Mouse (Mus musculus) heart, embryonic 14.5 days (tissue): ENCODE data around the gene Ttc33. TPM values are rescaled to one million over a fixed set of nuclear protein-coding genes. Genes with fewer than 3 reads are reported as not detected.

Experiments
- ATAC-seq: fragments of 200-750 bp; cut with Nextera tagmentation; 2 replicates; pipeline ENCODE4 v1.8.0; 2017; ENCODE audit warnings: low read depth, moderate TSS enrichment; ENCODE audit not compliant: insufficient number of reproducible peaks, insufficient read depth, low FRiP score
- H3K27ac ChIP-seq, 2 experiments: fragments of 200-500 bp in 1 of 2; fragments of 300-500 bp in 1 of 2; sonication (generic) in 1 of 2; replicated peaks in 1 of 2; 2 replicates each; pipeline ENCODE4 v1.5.1; 2012 to 2014; ENCODE audit warnings: low read depth in 2 of 2, low read length in 2 of 2, control low read depth in 1 of 2, mild to moderate bottlenecking in 1 of 2, mixed read lengths in 1 of 2; ENCODE audit not compliant: control insufficient read depth in 1 of 2, insufficient read depth in 1 of 2
- H3K27me3 ChIP-seq: fragments of 300-500 bp; sonication (generic); 2 replicates; pipeline ENCODE4 v1.6.1; 2014; ENCODE audit warnings: mild to moderate bottlenecking, low read length, control low read depth; ENCODE audit not compliant: control insufficient read depth, insufficient read depth
- H3K36me3 ChIP-seq: fragments of 300-500 bp; sonication (generic); 2 replicates; pipeline ENCODE4 v1.6.1; 2014; ENCODE audit warnings: mild to moderate bottlenecking, control low read depth, low read length, mixed read lengths; ENCODE audit not compliant: control insufficient read depth, insufficient read depth
- H3K4me1 ChIP-seq, 2 experiments: fragments of 200-500 bp in 1 of 2; fragments of 300-500 bp in 1 of 2; sonication (generic) in 1 of 2; 2 replicates each; pipeline ENCODE4 v1.6.1; 2012 to 2014; ENCODE audit warnings: low read length in 2 of 2, control low read depth in 1 of 2, mixed read lengths in 1 of 2; ENCODE audit not compliant: control insufficient read depth in 2 of 2, insufficient read depth in 2 of 2
- H3K4me2 ChIP-seq: fragments of 300-500 bp; sonication (generic); 2 replicates; pipeline ENCODE4 v1.6.1; 2014; ENCODE audit warnings: mild to moderate bottlenecking, low read length
- H3K4me3 ChIP-seq, 2 experiments: fragments of 200-500 bp in 1 of 2; fragments of 300-500 bp in 1 of 2; sonication (generic) in 1 of 2; 2 replicates each; pipeline ENCODE4 v1.5.1; 2012 to 2014; ENCODE audit warnings: low read length in 2 of 2, mild to moderate bottlenecking in 2 of 2, control low read depth in 1 of 2, low read depth in 1 of 2, moderate library complexity in 1 of 2; ENCODE audit not compliant: control insufficient read depth in 1 of 2, insufficient read depth in 1 of 2
- H3K9ac ChIP-seq: fragments of 300-500 bp; sonication (generic); 2 replicates; pipeline ENCODE4 v1.6.1; 2014; ENCODE audit warnings: mild to moderate bottlenecking, low read length
- H3K9me3 ChIP-seq: fragments of 300-500 bp; sonication (generic); 2 replicates; pipeline ENCODE4 v1.6.1; 2016; ENCODE audit warnings: low read length, control low read depth; ENCODE audit not compliant: control insufficient read depth
- WGBS: fragments of 180-500 bp; shearing (Covaris S2); extraction: QIAGEN DNeasy Blood & Tissue Kit; methylation state at CpG from one replicate; pipeline ENCODE4 v1.1.7; 2014; 5-methylcytosine and 5-hydroxymethylcytosine counted together
- polyA plus RNA-seq: library from polyadenylated mRNA; unstranded; fragments of >200 nt; fragmentation: Nextera tagmentation; extraction: Ambion mirVana; gene quantifications from 2 replicates; pipeline ENCODE4 v1.2.1, GENCODE M21; 2014

Ttc33 gene
- polyA plus RNA-seq, 1 experiment from 2014 or later = 39.7 TPM

DNA sequence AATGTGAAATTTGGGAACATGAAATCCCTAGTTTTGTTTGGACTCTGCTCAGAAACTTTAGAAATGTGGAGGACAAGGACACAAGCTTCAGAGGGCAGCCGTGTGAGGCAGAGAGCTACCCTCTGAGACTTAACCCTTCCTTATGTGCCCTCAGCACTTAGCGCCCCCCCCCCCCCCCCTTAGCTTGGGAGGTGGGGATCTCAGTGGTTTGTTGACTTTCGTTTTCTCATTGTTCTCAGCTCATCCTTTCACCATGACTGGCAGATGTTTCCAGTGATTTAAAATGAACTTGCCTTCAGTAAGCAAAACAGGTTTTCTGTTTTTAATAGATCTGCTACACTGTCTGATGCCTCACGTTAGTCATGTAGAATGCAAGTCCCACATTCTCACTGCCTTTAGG lies 1.8 kb downstream of the Ttc33 start:
- no peak overlapping the region for H3K4me3 ChIP-seq
- ATAC-seq = no peak

DNA sequence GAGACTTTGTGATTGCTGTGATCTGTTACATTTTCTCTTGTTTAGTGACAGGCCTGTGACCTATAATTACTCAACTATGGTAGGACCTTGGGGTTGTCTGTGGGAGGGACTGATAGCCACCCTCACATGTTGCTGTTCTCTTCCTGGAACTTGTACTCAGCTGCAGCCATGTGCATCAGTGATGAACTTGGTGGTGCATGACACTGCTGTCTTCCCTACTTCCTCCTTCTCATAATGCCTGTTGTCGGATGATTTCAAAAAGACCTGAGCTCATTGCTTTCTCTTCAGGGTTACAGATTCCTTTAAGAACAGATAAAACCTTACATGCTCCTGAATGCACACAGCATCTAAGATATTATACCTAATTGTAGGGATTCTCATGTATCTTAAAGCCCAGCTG lies 2.7 kb downstream of the Ttc33 start:
- no peak overlapping the region for H3K9ac ChIP-seq
- peaks cover 0 to 17% of the 10 kb centered on the region in 2 experiments; a peak in 2 of 4 replicates for H3K4me1 ChIP-seq
- H3K27me3 ChIP-seq = no peaks in the 10 kb centered on the region
- H3K27ac ChIP-seq = no peak overlapping the region
- 83% methylated on average over 1 of the region's 1 CpGs for WGBS
- H3K4me3 ChIP-seq = no peak overlapping the region
- H3K4me2 ChIP-seq = no peak overlapping the region
- ATAC-seq = no peak
- no peaks in the 10 kb centered on the region for H3K9me3 ChIP-seq
- H3K36me3 ChIP-seq = peaks cover 28% of the 10 kb centered on the region

More for the DNA sequence above, 1.8 kb downstream of the Ttc33 start:
- Histone ChIP-seq H3K27ac (no peak overlapping the region), H3K36me3 (peaks cover 29% of the 10 kb centered on the region), H3K9me3 (no peaks in the 10 kb centered on the region), H3K27me3 (no peaks in the 10 kb centered on the region), H3K4me1 (peaks cover 0 to 13% of the 10 kb centered on the region in 2 experiments; a peak in 2 of 4 replicates), H3K4me2 (no peak overlapping the region), H3K9ac (no peak overlapping the region)
- 49% methylated on average over 4 of the region's 4 CpGs for WGBS

DNA sequence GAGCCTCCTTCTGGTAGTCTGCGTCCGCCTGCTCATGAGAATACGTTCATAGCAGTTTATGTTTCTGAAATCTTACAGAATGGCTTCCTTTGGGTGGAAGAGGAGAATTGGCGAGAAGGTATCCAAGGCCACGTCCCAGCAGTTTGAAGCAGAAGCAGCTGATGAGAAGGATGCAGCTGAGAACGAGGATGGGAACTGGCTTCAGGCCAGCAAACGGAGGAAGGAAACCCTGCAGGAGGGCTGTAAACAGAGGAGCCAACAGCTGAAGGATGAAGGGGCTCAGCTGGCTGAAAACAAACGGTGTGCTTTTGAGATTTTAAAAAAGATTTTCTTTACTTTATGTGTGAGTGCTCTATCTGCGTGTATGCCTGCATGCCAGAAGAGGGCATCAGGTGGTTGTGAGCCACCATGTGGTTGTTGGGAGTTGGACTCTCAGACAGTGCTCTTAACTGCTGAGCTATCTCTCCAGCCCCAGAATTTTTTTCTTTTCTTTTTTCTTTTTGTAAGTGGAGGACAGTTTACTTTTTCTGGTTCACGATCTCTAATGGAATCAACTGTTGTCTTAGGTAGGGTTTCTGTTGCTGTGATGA lies 4.3 kb downstream of the Ttc33 start:
- no peak overlapping the region for H3K27ac ChIP-seq
- 62% methylated on average over 10 of the region's 10 CpGs for WGBS

DNA sequence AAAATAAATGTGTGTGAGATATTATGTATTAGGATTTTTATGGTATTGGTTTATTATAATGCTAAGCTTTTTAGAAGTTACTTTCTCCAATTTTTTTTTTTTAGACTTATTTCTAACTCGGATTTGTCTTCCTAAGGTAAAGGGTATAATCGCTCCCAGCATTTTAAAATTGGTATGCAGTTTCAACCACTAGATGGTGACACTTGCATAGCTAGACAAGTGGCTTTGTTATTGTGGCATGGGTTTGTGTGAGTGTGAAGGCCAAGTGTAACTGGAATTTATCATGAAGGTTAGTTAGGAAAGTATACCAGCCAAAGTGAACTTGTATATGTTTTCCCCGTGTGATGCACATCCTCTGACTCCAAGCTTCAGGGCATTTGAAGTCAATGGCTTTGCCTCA lies 8.5 kb downstream of the Ttc33 start:
- no peaks in the 10 kb centered on the region for H3K9me3 ChIP-seq
- no peak overlapping the region for H3K9ac ChIP-seq
- H3K4me1 ChIP-seq = peaks cover 10 to 32% of the 10 kb centered on the region in 2 experiments
- H3K36me3 ChIP-seq = peaks cover 28% of the 10 kb centered on the region
- 71% methylated on average over 3 of the region's 3 CpGs for WGBS
- H3K27me3 ChIP-seq = no peaks in the 10 kb centered on the region
- no peak overlapping the region for H3K27ac ChIP-seq
- ATAC-seq = no peak
- no peak overlapping the region for H3K4me2 ChIP-seq
- no peak overlapping the region for H3K4me3 ChIP-seq

More for the DNA sequence above, 4.3 kb downstream of the Ttc33 start:
- peaks cover 28% of the 10 kb centered on the region for H3K36me3 ChIP-seq
- no peak overlapping the region for H3K4me2 ChIP-seq
- H3K27me3 ChIP-seq = no peaks in the 10 kb centered on the region
- peaks cover 0 to 16% of the 10 kb centered on the region in 2 experiments; a peak in 2 of 4 replicates for H3K4me1 ChIP-seq
- H3K9ac ChIP-seq = no peak overlapping the region
- no peak for ATAC-seq
- H3K4me3 ChIP-seq = no peak overlapping the region
- no peaks in the 10 kb centered on the region for H3K9me3 ChIP-seq

DNA sequence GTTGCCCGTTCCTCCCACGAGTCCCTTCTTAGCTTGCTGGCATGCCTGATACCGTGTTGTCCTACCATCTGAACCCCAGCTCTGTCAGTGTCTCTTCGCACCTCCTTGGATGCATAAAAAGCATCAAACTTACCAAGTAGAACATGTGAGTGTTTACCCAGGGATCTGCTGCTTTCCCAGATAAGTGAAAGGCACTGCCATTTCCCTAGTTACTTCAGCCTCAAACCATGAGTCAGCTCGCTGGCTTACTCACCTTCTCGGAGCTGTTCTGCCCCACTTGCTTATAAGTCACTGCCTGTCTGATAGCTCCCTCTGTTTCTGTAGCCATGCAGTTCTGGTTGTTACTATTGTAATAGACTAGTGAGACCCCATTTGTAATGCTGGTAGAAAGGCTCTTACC lies 9.1 kb downstream of the Ttc33 start:
- H3K36me3 ChIP-seq = peaks cover 28% of the 10 kb centered on the region
- ATAC-seq = no peak
- H3K4me3 ChIP-seq = no peak overlapping the region
- H3K9me3 ChIP-seq = no peaks in the 10 kb centered on the region
- 63% methylated on average over 6 of the region's 6 CpGs for WGBS
- H3K27me3 ChIP-seq = no peaks in the 10 kb centered on the region
- H3K4me2 ChIP-seq = no peak overlapping the region
- peak overlapping the region in 1 of 2 experiments; percentile 24; a peak in 1 of 4 replicates for H3K27ac ChIP-seq
- no peak overlapping the region for H3K9ac ChIP-seq
- H3K4me1 ChIP-seq = peaks cover 10 to 32% of the 10 kb centered on the region in 2 experiments

DNA sequence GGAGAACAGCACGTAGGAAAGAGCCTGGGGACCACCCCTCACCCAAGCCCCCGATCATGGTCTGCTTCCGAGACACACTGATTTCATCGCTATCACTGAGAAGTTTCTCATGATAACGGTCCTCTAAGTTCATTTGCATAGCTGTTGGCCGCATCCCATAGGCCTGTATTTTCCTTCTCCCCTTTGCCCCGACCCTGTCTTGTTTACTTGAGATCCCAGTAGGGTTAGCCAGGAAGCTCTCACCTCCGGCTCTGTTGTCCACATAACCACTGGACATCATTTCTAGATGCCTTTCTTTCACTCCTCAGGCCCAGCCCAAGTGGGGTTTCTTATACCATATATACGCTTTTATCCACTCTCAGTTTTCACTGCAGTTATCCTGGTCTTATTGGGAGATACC lies 9.6 kb downstream of the Ttc33 start:
- no peak overlapping the region; a peak in 1 of 4 replicates for H3K27ac ChIP-seq
- no peak for ATAC-seq

DNA sequence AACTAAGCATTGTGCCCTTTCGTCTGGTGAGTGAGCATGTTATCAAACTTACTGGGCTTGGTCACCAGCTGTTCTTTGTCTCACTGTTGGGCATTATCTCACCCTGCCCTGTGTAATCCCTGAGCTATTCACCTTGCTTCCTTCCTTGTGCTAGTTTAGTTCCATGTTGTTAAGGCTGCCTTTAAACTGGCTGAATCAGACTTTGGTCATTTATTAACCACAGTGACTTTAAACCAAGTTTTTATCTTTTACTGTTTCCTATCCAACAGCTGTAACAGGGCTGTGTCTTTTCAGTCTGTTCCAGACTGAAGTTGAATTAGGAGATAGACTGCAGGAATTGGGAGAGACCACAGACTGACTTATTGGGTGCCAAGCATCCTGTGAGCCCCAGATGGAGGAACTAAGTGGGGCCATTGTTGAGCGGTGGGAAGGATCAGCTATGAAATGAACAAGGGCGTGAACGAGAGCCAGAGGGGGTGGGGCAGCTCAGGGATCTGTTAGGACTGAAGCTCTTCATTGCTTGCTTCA lies 10.7 kb downstream of the Ttc33 start:
- peaks cover 18% of the 10 kb centered on the region; the same call in 1 of the 2 replicates for H3K36me3 ChIP-seq
- peak; percentile 47 for ATAC-seq
- H3K4me3 ChIP-seq = no peak overlapping the region
- peak overlapping the region; percentile 45 to 55 for H3K27ac ChIP-seq
- H3K9me3 ChIP-seq = no peaks in the 10 kb centered on the region
- no peaks in the 10 kb centered on the region for H3K27me3 ChIP-seq
- no peak overlapping the region for H3K9ac ChIP-seq
- 28% methylated on average over 4 of the region's 4 CpGs for WGBS
- no peak overlapping the region for H3K4me2 ChIP-seq
- peaks cover 10 to 32% of the 10 kb centered on the region in 2 experiments for H3K4me1 ChIP-seq

More for the DNA sequence above, 9.6 kb downstream of the Ttc33 start:
- Histone ChIP-seq H3K36me3 (peaks cover 24% of the 10 kb centered on the region), H3K4me1 (peaks cover 10 to 32% of the 10 kb centered on the region in 2 experiments), H3K9ac (no peak overlapping the region), H3K4me2 (no peak overlapping the region), H3K4me3 (no peak overlapping the region), H3K9me3 (no peaks in the 10 kb centered on the region), H3K27me3 (no peaks in the 10 kb centered on the region)
- WGBS = 69% methylated on average over 9 of the region's 9 CpGs
